Mouse (Mus musculus): ENCODE data around the gene Stt3a.

Stt3a gene

DNA sequence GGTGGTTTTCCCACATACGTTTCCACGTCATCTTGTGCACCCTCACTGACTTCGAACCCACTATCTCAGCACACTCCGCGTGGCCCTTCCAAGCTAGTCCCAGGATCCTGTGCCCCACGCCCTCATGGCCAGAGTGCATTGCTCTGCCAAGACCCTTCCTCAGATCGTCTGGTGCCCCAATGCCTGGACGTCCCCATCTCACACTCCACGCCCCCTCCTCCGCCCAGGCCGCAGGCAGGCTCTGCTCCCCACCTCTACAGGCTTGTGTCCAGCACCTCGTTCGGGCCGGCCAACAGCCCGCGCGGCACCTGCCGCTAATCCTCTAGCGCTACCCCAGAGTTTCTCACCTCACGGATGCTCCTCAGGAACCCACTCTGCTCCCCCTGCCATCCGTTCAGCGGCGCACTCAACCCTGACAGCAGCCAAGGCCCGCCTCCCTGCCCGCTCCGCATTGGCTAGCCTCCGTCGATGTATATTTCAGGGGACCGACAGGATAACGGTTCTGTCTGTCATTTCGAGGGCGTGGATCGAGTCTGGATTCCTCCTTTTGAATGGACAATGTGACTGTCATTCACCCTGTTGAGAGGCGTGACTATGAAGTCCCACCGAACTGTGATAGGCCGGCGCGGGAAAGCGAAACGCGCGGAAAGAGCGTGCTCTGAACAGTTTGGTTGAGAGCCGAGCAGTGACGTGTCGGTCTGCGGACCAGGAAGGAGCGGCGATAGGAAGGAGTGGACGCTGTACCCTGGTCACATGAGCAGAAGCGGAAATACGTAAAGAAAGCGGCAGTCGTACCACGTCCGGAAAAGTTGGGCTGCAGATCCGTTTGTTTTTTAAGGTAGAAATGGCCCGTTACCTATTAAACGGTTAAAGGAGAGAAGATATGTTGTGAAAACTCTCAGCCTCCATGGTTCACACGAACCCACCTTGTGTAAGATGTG is at the start of gene Stt3a:
TSS of gene Stt3a (minus strand) at position 477 of the 941 bp plus-strand sequence.
- DNase-seq, result peak; percentile 99

DNA sequence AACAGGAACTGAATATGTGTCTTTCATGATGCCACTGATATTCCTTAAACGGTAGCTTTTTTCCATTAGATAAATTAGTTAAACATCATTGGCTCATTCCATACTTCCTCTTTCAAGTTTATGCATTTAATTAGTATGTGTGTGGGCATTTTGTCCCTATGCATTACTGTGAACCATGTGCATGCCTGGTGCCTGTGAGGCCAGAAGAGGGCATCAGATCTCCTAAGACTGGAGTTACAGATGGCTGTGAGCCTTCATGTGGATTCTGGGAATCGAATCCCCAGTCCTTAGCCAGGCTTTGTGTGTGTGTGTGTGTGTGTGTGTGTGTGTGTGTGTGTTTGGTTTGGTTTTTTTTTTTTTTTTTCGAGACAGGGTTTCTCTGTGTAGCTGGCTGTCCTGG is 47.0 kb upstream of the Stt3a start:
- DNase-seq, result no peak

DNA sequence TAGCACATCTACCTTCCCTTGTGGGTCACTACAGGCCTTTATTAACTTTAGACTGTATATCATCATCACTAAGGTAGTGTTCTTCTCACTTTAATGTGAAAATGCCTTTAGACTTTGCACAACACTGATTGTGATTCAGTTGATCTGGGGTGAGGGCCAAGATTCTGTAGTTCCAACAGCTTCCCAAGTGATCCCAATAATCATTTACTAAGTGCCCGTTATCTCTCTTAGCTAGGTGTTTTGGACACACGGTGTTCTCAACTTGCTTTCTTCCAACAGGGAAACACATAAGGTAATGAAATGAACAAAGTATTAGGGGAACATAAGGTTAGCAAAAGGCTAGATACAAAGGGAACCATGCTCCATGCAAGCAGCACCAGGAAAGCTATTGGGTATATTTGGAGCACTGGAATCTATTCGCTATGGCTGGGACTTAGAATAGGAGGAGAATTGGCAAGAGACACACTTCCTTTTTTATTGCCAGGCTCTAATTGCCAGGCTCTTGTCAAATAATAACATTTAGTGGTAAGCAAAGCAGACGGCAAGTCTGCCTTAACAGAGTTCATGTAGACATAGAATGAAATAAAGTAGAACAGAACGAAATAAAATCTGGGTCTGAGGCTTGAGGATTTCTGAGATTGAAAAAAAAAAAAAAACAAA is 40.8 kb upstream of the Stt3a start:
- no peak for DNase-seq

DNA sequence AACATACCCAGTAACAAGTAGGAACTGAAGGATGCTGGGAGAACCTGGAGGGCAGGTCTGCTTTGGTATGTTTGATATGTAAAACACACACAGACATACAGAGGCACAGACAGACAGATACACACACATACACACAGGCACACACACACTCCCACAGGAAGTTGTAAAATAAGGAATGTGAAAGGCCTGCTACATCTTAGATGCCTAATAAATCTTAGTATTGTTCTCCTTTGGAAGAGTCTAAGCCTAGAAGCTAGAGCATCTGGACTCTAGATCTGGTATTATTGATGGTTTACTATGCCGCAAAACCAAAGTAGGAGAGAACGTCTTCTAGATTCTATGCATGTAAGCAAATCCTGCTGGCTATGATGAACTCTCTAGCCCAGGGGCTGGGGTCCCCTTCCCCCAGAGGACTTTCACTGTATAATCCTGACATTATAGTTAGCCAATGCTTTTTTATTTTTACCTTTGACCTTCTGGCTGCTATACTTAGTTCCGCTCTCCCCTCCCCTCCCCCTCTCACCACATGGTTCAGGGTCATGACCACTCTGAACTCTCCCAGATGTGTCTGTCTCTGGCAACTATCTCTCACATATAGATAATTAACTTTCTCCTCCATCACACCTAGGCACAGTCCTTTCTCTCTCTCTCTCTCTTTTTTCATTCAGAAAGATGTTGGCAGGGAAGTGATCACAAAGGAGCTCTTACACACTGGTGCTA is 37.9 kb upstream of the Stt3a start:
- no peak for DNase-seq

DNA sequence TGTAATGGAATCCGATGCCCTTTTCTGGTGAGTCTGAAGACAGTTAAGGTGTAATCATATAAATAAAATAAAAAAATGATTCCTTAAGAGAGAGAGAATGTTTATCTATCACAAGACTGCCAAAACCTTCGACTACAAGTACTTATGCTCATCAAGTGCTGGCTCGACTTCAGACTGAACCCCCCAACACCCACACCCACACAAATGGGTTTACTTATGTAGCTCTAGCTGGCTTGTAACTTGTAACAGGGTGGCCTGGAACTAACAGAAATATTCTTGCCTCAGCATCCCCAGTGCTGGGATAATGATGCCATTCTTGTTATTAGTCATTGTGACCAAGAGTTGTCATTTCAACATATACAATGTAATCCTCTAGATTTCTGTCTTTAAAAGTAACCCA is 36.4 kb upstream of the Stt3a start:
- no peak for DNase-seq

DNA sequence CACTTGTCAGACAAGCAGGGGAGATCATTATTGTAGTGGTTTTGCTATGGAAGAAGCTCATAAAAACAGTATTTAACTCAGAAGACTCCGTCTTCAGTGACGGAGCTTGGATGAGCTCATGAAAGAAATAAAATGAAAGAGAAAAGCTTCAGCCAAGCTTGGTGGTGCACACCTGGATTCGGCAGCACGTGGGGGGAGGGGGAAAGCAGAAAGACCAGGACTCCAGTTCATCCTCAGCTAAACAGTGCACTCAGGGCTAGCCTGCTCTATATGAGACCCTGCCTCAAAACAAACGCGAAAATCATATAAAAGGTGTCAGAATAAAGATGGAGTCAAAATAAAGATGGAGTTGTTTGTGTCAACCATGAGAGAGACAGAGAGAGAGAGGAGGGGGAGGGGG is 35.9 kb upstream of the Stt3a start:
- DNase-seq, result no peak

DNA sequence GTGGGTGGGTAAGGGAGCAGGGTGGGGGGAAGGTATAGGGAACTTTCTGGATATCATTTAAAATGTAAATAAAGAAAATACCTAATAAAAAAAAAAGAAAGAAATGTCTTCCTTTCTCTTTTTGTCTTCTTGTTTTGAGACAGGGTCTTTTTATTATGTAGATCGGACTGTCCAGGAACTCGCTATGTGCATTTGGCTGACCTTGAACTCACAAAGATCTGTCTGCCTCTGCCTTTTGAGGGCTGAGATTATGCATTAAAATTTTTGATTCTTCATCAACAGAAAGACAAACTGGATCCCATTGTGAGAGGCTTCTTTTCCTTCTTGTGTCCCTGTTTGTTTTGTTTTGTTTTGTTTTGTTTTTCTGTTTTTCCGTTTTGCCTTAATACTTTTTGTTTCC is 35.5 kb upstream of the Stt3a start:
- DNase-seq, result no peak

DNA sequence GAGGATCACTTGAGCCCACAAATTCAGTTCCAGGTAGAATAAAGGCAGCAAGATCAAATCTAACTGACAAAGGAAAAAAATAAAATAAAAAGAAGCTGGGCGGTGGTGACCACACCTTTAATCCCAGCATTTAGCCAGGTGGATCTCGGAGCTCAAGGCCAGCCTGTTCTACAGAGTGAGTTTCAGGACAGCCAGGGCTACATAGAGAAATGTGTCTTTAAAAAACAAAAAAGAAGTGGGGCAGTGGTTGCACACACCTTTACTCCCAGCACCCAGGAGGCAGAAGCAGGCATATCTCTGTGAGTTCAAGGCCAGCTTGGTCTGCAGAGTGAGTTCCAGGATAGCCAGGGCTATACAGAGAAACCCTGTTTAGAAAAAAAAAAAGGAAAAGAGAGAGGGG is 34.5 kb upstream of the Stt3a start:
- no peak for DNase-seq

DNA sequence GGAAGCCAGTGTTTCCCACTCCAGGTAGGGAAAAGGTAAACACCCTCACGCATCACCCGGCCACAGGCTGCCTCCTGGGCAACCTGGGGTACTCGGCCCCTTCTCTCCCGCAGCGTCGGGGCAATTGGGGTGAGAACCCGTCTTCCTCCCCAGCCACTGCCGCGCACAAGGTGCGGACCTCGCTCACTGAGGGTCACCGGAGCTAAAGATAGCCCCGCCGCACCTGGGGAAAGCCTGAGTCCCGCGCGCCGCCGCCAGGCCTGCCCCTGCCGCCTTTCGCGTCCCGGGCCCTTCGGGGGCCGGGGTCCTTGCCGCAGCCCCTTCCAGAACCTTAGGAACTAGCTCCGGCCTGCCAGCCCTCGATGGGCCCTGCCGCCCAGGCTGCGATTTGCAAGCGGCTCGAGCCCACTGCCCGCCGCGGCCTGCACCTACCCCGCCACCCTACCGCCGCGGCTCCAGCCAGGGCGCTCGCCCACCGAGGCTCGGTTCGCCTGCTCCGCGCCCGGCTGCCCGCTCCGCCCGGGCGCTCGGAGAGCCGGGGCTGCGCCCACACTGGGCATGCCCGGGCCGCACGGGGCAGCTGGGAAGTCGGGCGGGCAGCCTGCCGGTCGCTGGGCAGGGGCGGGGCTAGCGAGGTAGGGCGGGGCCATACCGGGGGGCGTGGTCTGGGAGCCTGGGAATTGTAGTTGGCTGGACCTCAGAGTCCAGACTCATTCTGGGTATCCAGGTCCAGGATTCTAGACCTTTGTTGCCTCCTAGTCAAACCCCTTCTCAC is 29.5 kb upstream of the Stt3a start, which contains the start of gene Ei24:
TSS of gene Ei24 (minus strand) at position 613 of the 775 bp plus-strand sequence.
- peak; percentile 89 for DNase-seq

DNA sequence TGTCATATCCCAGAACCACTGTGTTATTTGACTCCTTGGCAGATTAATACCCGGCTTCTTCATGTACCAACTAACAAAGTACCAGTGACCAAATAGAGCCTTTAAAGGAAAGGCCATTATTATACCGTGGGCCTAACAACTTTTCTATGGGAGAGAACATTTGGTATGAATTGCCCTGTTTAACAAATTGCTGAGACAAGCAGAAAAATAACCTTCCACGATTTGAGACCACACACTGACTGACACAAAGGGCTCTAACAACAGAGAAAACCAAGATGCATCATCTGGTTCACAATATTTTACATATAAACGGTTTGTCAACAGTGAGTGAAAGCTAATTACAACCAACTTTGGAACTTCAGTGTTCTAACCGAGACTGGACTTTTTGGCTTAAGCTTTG is 28.7 kb upstream of the Stt3a start:
- DNase-seq, result no peak

DNA sequence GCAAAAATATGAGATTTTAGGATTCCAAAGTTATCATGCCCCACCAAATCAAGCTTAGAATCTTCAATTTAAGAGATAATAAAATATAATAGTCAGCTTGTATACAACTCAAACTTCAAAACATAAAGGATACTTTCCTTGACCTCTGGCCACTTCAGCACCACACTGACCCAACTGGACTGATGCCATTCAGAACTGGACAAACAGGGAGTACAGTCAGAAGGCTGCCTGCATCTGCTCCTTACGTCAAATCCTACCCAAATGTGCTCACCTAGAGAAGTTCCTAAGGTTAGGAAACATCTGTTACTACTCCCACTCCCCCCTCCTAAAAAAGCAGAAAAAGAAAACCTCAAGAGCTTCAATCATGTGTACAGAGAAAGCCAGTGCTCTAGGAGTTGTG is 28.1 kb upstream of the Stt3a start:
- DNase-seq, result no peak

DNA sequence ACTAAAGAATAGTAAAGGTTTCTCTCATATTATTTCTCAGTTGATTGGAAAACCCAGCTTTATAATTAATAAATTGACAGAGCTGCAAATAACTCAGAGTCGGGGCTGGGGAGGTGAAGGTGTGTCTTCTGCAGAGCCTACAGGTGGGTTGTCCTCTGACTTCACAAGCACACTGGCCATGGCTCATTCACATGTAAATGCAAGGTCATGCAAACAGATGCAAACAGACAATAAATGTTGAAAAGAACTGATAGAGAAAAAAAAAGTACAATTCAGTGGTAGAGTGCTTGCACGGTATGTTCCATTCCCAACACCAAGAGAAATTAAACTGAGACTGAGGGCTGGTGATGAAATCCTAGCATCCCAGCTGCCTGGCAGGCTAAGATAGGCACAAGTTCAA is 27.0 kb upstream of the Stt3a start:
- no peak for DNase-seq

DNA sequence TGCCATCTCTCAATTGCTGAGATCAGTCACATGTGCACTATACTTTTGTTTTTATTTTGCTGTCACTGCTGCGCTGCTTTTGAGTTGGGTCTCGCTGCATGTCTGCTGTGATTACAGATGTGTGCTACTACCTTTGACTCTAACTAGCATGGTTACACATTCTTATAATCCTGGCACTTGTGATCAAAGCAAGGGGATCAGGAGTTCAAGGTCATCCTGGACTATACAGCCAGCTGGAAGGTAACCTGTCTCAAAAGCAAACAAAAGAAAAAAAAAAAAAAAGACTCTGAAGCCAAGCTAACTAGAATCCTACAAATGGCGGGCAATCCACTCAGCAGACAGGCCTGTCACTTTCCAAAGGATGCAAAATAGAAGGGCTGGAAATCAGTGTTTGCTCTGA is 24.7 kb upstream of the Stt3a start:
- no peak for DNase-seq

DNA sequence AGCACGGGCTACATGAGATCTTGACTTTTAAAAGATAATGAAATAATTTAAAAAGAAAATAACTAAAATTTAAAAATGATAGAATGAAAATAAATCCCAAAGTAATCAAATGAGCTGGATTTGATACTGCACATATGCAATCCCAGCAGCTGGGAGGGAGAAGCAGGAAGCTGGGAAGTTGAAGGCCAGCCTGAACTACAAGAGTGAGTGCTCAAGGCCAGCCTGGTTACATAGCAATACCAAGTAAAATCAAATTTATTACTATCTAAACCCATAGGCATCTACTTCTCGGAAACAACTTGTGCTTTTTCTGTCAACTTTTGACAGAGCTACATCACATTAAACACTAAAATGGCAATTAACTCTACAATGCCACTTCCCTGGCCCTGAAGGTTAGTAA is 16.4 kb upstream of the Stt3a start:
- no peak for DNase-seq

DNA sequence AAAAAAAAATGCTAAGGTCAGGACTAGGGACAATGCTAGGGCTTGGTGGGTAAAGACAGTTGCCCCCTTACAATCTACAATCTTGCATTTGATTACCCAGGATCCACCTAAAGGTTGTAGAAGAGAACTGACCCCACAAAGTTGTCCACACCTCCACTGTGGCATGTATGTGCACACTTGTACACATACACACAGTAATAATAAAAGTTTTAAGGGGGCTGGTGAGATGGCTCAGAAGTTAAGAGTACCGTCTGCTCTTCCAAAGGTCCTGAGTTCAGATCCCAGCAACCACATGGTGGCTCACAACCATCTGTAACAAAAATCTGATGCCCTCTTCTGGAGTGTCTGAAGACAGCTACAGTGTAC is 1.6 kb upstream of the Stt3a start:
- no peak for DNase-seq

DNA sequence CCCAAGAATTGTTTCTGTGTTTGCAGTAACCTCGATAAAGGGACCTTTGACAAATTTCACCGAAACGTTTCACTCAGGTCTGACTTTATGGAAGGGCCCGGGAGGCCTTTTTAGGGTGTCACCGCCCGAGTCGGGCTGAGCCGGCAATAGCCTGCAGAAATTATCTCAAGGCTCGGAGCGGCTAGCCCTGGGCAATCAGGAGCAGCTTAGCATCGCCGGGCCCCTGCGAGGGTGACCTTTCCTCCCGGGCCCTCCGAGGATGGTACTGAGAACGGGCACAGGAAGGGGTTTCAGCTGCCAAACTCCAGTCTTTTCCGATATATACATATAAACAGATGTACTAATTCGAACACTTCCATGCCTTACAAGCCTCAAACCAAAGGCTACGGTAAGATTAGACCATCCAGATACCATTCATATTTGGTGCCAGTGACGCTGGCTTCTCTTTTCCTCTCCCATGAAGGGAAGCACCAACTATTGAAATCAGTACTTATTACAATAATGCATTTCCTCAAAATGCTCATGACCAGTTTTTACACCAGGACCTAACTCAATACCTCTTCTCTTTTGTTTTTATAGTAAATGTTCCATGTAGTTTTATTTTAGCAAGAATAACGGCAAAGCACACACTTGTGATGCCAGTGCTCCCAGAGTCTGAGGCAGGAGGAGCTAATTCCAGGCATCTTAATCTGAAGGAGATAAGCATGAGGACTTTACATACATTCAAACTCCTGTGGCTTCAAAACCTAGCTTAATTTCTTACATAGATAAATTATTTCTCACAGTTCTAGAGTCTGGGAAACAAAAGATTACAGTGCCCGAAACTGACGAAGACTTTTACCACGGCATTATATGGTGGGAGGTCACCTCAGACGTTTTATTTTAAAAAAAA is 923 bp upstream of the Stt3a start:
- DNase-seq, result peak; percentile 44

DNA sequence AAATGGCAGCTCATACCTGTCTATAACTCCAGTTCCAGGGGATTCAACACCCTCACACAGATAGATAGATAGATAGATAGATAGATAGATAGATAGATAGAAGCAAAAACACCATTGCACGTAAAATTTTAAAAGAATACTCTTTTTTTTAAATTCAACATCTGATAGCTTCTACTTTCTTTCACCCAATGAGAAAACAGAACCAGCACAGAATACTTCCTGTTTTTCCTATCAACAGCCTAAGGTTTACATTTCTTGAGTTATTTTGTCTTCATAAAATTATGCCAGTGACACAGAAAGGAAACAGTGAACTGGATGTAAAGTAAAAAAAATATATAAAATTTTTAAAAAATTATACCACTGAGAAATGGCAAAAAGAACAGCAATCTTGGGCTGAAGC is 3.1 kb downstream of the Stt3a start:
- DNase-seq, result no peak

DNA sequence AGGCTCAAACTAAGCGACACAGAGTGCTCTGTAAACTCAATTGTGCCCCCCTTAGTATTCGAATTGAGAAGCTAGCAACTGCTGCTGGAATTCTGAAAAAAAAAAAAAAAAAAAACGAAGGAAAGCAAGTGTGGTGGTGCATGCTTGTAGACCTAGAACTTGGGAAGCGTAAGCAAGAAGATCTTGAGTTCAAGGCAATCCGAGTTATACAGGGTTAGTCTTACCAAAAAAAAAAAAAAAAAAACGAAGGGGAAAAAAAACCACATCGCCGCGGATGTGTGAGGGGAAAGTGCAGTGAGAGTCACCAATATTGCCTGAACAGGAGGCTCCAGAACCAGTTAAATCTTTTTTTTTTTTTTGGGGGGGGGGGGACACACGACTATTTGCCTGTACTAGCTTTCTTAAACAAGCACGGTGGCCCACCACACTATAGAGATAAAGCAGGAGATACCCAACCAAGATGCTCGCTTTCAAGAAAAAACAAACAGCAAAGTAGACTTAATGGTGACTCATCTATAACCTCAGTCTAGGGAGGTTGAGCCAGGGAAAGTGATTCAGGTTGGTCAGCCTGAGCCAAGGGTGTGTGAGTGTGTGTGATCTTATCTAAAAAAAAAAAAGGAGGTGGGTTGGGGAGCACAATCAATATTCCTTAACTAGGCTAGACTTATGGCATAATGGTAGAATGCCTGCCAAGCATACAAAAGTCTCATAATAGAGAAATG is 40.3 kb downstream of the Stt3a start, which contains the start of gene Chek1:
TSS of gene Chek1 (minus strand) at position 32 of the 722 bp plus-strand sequence.
- no peak for DNase-seq

DNA sequence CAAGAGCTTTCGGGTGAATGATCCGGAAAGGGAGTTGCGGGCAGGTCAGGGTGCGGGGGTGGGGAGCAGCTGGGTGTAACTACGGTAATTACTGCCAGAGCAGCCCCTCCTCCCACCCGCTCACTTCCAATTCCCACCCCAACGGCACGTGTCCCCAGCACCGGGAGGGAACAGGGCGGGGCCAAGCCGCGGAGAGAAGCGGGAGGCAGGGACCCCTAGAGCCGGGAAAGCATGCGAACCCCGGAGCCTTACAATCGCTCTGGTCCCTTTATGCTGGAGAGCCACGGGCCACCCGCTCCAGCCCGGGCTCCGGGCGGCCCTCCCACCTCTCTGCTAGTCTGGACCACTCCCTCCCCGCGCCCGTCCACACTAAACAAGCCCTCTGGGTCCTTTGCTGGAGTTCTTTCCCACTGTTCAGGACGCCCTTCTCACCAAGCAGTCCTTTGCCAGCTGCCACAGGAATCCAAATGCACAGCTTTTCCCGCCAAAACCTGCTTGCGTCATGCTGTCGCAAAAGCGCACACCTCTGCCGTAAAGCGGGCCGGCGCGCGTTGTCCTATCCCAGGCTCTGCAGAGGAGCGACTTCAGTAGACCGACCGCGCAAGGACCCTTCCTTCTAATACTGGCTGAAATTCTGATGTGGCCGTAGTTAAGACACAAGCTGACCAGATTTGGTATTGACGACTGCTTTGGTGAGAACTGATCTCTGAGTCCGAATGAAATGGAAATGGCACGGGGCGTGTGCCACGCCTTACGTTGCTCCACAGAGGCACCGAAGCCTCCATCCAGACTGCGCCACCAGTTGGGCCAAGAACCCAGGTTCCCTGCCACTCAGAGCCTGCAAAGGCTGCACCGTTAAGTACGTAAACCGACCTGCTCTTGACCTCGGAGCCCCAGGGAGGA is 41.1 kb downstream of the Stt3a start:
- DNase-seq, result peak; percentile 91

DNA sequence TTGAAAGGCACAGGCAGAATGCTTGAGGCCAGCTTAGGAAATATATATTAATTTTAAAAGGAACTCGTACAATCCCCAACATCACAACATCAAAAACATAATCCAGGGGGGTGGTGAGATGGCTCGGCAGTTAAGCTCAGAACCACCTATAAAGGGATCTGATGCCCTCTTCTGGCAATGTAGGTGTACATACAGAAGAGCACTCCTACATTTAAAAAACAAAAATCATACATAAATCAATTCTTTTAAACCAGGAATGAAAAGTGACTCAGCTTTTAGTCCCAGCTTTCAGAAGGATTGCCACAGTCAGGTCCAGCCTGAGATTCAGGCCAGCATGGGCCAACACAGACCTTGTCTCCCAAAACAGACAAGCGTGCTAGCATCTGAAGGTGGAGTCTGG is 50.9 kb downstream of the Stt3a start:
- no peak for DNase-seq

Data from right cerebral cortex, postnatal 14 days (tissue).